Mouse (Mus musculus) lung, adult 2 months (tissue): ENCODE results near the gene Vps11. TPM values are rescaled to one million over a fixed set of nuclear protein-coding genes. Genes with fewer than 3 reads are reported as not detected.

Experiments
- DNase-seq: peaks from one replicate; pipeline ENCODE4 v3.0.0; 2022
- H3K4me1 ChIP-seq: fragments of 200-500 bp; 2 replicates; pipeline ENCODE4 v1.6.1; 2011; ENCODE audit warnings: low read length; ENCODE audit not compliant: control insufficient read depth, insufficient read depth
- H3K4me3 ChIP-seq: fragments of 200-500 bp; replicated peaks from 2 replicates; pipeline ENCODE3; 2011; ENCODE audit warnings: low read depth, mild to moderate bottlenecking, control low read depth, low read length; ENCODE audit errors: extremely low read depth
- CTCF ChIP-seq: fragments of 200-500 bp; IDR thresholded peaks from 2 replicates; pipeline ENCODE4 v1.5.1; 2011; ENCODE audit warnings: mild to moderate bottlenecking, low read length, control low read depth; ENCODE audit not compliant: insufficient read depth
- POLR2A ChIP-seq: fragments of 200-500 bp; IDR thresholded peaks from 2 replicates; pipeline ENCODE4 v1.6.1; 2011; ENCODE audit warnings: low read depth, mild to moderate bottlenecking, control low read depth, low read length, borderline replicate concordance; ENCODE audit errors: extremely low read depth
- WGBS: fragments of 180-500 bp; shearing (Covaris S2); methylation state at CpG from one replicate; pipeline ENCODE4 v1.1.7; 2018; 5-methylcytosine and 5-hydroxymethylcytosine counted together
- polyA plus RNA-seq: library from polyadenylated mRNA; depleted of rRNA; stranded (reverse); fragments of >200 nt; gene quantifications from 2 replicates; pipeline ENCODE4 v1.2.3, GENCODE M21; 2012

The Vps11 gene
- polyA plus RNA-seq, 1 experiment: 30.2 TPM

DNA sequence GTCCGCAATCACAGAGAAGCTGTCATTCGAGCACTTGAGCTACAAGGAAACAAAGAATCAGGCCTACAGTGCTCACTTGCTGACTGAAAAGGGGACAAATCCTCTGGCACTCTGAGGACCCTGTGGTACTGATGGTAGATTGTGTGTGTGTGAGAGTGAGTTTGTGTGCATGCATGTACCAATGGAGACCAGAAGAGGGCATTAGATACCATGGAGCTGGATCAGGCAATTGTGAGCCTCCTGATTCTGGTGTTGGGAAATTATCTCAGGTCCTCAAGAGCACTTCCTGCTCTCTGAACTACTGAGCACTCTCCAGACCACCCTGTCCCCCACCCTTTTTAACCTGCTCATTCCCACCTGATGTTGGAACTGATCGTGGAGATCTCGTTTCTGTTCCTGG is 12.9 kb downstream of the Vps11 start:
- Histone ChIP-seq H3K4me1 (no peaks in the 10 kb centered on the region), H3K4me3 (no peak overlapping the region)
- over 99% methylated on average over 4 of the region's 4 CpGs for WGBS
- no peak for DNase-seq
- TF ChIP-seq CTCF (no peak), POLR2A (no peak)

DNA sequence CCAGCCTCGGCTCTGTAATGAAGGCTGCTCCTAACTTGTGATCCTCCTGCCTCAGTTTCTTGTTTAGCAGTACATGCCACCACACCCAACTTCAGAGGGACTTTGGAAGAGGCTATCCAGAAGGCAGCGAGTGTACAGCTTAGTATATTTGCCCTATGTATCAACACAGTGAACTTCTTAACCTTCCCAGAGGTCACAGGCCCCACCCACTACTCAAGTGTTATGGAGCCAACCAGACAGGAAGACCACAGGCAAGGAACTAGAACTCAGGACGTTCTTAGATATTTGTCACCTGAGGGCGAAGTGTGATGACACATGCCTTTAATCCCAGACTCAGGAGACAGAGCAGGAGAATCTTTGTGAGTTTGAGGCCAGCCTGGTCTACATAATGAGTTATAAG is 13.8 kb downstream of the Vps11 start:
- Histone ChIP-seq H3K4me3 (no peak overlapping the region), H3K4me1 (peaks cover 5% of the 10 kb centered on the region)
- TF ChIP-seq CTCF: no peak
- no peak for TF ChIP-seq POLR2A
- no peak for DNase-seq
- WGBS: 75% methylated on average over 4 of the region's 4 CpGs

DNA sequence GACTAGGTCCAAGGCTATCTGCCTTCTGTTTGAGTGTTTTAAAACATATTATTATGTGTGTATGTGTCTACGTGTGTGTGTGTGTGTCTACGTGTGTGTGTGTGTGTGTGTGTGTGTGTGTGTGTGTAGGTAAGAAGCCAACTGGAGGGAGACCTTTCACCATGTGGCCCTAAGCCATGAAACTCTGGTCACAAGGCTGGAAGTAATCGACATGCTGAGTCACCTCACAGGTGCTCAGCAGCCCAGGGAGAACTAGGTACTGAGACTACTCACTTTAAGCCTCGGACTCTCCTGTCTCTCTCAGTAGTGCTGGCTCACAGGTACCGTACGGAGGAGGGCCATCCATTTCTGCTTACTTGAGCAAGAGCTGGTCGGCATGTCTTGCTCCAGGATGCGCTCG is 14.3 kb downstream of the Vps11 start:
- DNase-seq: no peak
- Histone ChIP-seq H3K4me1 (peaks cover 5% of the 10 kb centered on the region), H3K4me3 (no peak overlapping the region)
- TF ChIP-seq POLR2A: no peak
- no peak for TF ChIP-seq CTCF
- WGBS: 91% methylated on average over 9 of the region's 9 CpGs

DNA sequence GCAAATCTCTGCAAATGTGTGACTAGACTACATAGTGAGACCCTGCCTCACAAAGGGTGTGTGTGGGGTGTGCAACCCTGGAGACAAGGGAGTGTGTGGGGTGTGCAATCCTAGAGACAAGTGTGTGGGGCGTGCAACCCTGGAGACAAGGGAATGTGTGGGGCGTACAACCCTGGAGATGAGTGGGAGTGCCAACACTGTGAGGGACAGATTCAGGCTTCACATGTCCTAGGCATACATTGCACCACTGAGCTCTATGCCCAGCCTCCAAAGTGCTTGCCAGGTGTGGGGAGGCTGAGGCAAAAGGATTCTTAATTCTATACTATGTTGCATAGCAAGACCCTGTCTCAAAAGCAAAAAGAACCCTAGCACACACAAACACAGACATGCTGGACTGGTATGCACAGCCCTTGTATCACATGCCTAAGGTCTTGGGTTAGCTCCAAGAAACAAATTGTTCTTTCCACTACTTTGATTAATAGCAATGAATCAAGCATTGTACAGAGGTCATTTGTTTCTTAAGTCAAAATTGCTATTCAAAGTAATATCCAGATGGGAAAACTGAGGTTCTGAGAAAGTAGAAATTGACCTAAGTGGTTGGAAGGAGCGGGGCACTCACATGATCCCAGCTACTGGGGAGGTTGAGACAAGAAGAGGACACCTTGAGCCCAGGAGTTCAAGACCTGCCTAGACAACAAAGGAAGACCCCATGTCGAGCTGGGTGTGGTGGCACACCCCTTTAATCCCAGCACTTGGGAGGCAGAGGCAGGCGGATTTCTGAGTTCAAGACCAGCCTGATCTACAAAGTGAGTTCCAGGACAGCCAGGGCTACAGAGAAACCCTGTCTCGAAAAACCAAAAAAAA is 15.7 kb downstream of the Vps11 start:
- Histone ChIP-seq H3K4me1 (peaks cover 5% of the 10 kb centered on the region), H3K4me3 (no peak overlapping the region)
- no peak for DNase-seq
- TF ChIP-seq CTCF (no peak), POLR2A (no peak)
- WGBS: 76% methylated on average over 6 of the region's 6 CpGs

DNA sequence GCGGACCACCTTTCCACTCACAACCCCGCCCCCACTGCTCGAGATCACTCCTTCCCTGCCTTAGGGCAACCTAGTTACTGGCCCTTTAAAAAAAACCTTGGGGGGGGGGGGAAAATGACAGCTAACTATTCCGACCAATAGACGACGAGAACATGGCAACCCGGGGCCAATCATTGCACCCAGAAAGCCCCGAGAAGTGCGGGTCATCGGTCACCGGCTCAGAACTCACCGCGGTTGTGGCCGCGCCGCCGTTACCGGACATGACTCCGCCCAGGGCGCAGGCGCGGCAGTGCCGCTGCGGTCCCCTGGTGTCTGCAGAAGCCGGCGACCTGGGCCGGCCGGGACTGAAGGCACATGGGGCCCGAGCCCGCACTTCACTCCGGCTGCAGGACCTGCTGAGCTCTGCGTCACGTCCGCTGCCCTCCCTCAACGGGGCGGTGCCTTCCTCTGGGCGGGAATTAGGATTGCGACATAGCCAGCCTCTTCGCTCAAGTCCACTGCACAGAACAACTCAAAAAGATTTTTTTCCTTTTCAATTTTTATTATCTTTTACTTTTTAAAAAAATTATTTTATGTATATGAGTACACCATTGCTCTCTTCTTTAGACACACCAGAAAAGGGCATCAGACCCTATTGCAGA is 17.6 kb downstream of the Vps11 start, which contains the start of gene Hmbs:
Gene Hmbs (minus strand): TSS at position 448 of the 641 bp plus-strand sequence.
- Histone ChIP-seq H3K4me3 (peak within 1 kb of the TSS; percentile 89), H3K4me1 (peaks cover 5% of the 10 kb centered on the region)
- peak; percentile 97 for DNase-seq
- WGBS: under 1% methylated on average over 39 of the region's 39 CpGs
- TF ChIP-seq POLR2A (peak; percentile 29; the same call in 1 of the 2 replicates), CTCF (no peak)

DNA sequence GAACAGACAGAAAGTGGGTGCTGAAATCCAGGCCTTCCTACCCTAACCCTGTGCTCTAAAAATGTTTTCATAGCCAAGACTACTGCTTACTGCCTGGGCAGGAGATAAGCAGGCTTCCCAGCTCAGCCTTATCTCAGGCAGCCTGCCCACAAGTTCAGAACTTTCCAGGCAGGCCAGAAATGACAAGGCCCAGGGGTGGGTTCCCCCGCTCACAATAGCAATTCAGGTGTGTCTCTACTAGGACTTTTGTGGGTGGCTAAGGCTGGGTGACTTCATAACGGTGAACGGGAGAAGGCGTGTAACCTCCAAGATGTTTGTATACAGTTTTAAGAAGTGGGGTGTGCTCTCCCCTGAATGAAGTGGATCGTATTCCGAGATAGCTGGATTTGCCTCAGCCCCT is 18.2 kb downstream of the Vps11 start:
- WGBS: 7% methylated on average over 6 of the region's 6 CpGs
- no peak for DNase-seq
- TF ChIP-seq CTCF: no peak
- peak overlapping the region; percentile 69 for H3K4me3 ChIP-seq
- peaks cover 5% of the 10 kb centered on the region for H3K4me1 ChIP-seq

DNA sequence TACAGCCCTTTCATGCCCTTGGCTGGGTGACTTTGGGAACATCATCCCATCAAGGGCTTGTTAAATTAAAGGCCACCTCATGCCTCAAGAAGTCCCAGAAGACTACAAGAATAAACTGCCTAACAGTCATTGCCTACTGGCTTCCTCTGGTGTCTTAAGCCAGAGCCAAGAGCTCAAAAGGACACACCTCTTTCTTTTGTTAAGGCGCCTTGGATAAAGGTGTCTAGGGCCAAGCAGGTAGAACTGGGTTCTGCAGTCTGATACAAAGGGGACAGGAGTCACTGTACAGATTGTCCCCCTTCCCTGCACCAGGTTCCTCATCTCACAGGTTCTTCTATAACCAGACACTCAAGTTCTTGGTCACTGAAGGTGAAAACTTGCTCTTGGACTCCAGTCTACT is 18.9 kb downstream of the Vps11 start:
- 83% methylated on average over 1 of the region's 1 CpGs for WGBS
- no peak for TF ChIP-seq CTCF
- TF ChIP-seq POLR2A: no peak
- DNase-seq: no peak
- H3K4me1 ChIP-seq: peaks cover 5% of the 10 kb centered on the region
- no peak overlapping the region for H3K4me3 ChIP-seq

DNA sequence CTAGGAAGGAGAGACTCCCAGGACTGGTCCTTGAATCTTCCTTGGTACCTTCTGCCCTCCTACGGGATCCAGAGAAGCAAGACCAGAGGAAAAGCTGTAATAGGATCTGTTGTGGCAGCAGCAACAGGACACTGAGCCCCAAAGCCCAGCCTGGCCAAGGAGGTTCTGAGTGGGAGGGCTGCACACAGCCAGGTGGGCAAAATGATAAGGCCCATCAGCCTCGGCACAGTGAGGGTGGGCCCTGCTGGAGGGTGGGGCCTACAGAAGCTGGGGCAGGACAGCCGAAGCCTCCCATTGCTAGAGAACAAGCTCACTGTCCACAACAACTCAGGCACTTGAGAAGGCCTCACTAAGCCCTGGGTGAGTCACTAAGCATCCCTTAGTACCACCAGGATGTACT is 19.3 kb downstream of the Vps11 start:
- WGBS: 68% methylated on average over 3 of the region's 3 CpGs
- no peak overlapping the region for H3K4me3 ChIP-seq
- H3K4me1 ChIP-seq: peaks cover 5% of the 10 kb centered on the region
- no peak for TF ChIP-seq CTCF
- TF ChIP-seq POLR2A: no peak
- DNase-seq: no peak

DNA sequence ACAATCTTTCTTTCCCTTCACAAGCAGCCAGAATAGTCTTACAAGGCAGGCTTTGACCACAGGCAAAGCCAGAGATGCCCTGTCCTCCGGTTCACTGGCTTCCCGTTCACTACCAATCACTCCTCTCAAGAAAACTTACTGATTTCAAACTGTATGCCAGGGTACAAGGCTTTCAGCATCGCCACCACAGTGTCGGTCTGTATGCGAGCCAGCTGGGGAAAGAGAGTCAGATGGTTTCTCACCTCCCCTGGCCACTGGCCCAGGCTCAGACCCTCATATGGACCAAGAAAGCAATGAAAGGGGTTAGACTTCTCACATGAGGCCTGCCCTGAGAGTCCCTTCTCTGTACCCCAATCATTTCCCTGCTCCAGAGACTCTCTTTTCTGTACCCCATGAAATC is 20.0 kb downstream of the Vps11 start:
- 86% methylated on average over 5 of the region's 5 CpGs for WGBS
- Histone ChIP-seq H3K4me1 (peaks cover 5% of the 10 kb centered on the region), H3K4me3 (no peak overlapping the region)
- DNase-seq: no peak
- no peak for TF ChIP-seq POLR2A

DNA sequence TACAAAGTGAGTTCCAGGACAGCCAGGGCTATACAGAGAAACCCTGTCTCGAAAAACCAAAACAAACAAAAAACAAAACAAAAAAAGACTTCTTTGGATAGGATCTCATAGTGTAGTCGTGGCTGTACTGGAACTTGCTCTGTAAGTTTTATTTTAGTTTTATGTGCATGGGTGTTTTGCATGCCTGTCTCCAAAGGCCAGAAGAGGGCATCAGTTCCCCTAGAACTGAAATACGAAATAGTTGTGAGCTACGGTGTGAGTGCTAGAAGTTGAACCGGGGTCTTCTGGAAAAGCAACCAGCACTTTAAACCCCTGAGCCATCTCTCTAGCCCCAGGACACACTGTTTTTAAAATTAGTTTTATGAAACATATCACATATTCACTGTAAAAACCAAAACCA is 22.9 kb downstream of the Vps11 start:
- no peak for TF ChIP-seq POLR2A
- no peak for TF ChIP-seq CTCF
- DNase-seq: no peak
- H3K4me3 ChIP-seq: no peak overlapping the region
- peaks cover 5% of the 10 kb centered on the region for H3K4me1 ChIP-seq
- WGBS: 72% methylated on average over 5 of the region's 5 CpGs
